Mouse (Mus musculus): Measurements from ENCODE around the gene Nmnat3.

The Nmnat3 gene

DNA sequence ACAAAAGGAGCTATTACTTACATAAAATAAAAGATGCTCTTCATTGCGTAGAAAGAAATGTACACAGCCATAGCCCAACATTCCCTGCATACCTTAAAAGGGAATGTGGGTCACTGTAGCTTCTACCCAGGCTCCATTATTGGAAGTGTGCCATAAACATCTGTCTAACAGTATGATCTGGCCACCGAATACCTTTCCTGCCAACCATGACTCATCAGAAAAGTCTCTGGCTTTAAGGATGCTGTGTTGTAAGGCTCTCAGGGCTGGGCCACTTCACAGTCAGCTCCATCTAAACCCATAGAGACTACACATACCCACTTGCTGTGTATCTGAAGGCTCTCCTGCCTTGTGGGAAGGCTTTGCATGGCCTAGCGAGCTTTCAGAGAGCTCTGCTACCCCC, 73.8 kb downstream of the Nmnat3 start:
- WGBS: 81% methylated on average over 3 of the region's 3 CpGs

DNA sequence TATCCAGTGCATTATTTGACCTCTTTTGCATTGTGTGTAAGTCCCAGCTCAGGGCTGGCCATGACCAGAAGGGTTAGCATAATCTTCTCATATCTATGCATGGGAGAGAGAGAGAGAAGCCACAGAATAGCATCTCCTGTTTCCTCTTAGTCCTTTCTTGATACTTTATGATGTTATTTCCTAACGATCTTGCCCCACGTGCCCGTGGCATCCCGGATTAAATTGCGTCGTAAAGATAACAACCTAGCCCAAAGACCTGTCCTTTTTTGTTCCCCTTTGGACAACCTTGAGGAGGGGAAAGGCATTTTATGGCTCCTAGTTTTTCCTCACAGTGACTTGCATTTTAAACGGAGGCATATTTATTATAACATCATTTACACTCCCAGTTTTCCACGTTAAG, 78.8 kb downstream of the Nmnat3 start:
- 89% methylated on average over 8 of the region's 8 CpGs for WGBS

DNA sequence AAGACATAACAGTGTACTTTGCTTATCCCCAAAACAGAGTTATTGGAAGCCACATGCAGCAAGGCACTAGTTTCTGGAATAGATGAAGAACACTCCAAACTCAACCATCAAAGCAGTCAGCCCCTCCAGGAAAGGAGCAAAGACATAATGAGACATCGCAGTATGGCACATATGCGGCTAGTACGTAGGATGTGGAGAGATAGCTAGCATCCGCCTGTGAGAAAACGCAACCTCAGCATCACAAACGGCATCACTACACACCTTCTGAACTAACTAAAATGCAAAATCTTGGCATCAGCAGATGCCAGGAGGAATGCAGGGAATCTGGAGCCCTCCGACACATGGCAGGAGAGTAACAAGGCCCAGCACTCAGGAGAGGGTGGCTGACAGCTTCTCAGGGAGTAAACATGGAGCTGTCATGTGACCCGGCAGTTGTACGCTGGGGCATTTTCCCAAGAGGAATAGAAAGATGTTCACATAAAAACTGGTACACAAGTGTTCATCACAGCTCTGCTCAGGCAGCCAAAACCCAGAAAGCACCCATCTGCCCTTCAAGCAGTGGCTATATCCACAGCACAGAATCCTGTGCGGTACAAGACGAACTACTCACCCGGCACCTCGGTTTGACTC, 80.2 kb downstream of the Nmnat3 start:
- 57% methylated on average over 13 of the region's 13 CpGs for WGBS

GRCm38 (mm10) chr9:98369707-98370106, 82.5 kb downstream of the Nmnat3 start:
- 69% methylated on average over 8 of the region's 8 CpGs for WGBS

GRCm38 (mm10) chr9:98373358-98373757, 86.1 kb downstream of the Nmnat3 start:
- 93% methylated on average over 5 of the region's 5 CpGs for WGBS

- 44% methylated on average over 11 of the region's 11 CpGs for WGBS
Measured at GRCm38 (mm10) chr9:98374897-98375296, 87.7 kb downstream of the Nmnat3 start.

- 39% methylated on average over 5 of the region's 5 CpGs for WGBS
Measured at GRCm38 (mm10) chr9:98375329-98376170, 88.3 kb downstream of the Nmnat3 start.

- WGBS: 85% methylated on average over 4 of the region's 4 CpGs
Measured at GRCm38 (mm10) chr9:98379736-98380135, 92.5 kb downstream of the Nmnat3 start.

- 89% methylated on average over 9 of the region's 9 CpGs for WGBS
Measured at GRCm38 (mm10) chr9:98380593-98380992, 93.4 kb downstream of the Nmnat3 start.

- WGBS: 53% methylated on average over 10 of the region's 10 CpGs
Measured at GRCm38 (mm10) chr9:98387741-98388632, 100.8 kb downstream of the Nmnat3 start.

DNA sequence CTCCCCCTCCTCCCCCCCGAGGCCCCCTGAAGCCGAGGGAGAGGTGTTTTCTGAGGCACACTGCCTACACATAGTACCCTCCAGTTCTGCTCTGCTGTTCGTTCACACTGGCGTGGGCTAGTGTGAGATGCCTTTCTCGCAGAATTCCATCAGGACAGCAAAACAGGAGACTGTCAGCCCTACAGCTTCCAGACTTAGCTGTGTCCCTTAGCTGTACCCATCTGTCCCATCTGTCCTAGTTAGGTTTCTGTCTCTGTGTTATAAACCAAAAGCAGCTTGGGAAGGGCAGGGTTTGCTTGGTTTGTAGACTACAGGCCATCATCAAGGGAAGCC, 101.4 kb downstream of the Nmnat3 start:
- 50% methylated on average over 5 of the region's 5 CpGs for WGBS

DNA sequence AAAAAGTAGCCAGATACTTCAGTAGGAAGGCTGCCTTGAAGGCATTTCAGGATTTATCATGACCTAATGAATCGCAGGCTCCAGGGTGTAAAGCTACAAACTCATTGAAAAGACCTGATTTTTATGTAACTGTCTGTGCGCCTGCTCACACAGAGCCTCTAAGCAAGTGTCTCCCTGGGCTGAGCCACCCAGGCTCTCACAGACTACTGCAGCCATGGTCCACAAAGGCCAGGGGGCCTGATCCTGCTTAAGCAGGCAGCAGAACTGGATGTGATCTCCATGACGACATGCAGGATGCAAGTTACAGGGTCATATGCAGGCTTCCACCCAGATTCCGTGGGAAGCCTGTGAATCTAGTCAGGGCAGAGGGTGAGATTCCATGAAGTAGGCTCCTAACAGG, 106.3 kb downstream of the Nmnat3 start:
- 78% methylated on average over 4 of the region's 4 CpGs for WGBS

DNA sequence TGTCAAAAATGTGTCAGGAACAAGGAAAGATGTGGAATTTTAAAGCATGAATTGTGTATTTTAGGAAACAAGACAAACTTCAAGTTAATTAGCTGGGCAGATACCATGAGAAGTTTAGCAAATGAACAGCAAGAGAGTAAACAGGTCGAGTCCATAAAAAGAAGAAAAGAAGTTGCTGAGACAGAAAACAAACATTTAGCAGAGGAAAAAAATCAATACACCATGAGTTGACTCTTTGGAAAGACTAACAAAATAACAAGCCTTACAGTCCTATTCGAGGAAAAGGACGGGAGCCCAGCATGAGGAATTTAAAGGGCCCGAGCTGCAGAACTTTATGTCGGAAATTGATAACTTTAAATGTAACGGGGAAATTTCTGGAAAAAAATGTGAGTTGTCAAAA, 110.0 kb downstream of the Nmnat3 start:
- WGBS: 87% methylated on average over 6 of the region's 6 CpGs

DNA sequence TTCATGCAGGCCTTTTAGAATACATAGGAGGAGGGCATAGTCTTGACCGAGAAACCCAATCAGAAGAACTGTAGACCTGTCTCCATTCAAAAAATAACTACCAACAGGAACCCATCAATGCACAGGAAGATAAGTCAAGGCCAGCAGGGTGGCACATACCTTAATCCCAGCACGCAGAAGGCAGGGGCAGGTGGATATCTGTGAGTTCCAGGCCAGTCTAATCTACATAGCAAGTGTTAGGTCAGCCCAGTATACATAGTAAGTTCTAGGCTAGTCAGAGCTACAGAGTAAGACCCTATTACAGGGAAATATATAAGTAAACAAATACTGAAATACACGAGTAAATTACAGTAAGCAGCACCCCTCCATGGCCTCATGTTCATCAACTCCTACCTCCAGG, 110.6 kb downstream of the Nmnat3 start:
- WGBS: 82% methylated on average over 3 of the region's 3 CpGs

DNA sequence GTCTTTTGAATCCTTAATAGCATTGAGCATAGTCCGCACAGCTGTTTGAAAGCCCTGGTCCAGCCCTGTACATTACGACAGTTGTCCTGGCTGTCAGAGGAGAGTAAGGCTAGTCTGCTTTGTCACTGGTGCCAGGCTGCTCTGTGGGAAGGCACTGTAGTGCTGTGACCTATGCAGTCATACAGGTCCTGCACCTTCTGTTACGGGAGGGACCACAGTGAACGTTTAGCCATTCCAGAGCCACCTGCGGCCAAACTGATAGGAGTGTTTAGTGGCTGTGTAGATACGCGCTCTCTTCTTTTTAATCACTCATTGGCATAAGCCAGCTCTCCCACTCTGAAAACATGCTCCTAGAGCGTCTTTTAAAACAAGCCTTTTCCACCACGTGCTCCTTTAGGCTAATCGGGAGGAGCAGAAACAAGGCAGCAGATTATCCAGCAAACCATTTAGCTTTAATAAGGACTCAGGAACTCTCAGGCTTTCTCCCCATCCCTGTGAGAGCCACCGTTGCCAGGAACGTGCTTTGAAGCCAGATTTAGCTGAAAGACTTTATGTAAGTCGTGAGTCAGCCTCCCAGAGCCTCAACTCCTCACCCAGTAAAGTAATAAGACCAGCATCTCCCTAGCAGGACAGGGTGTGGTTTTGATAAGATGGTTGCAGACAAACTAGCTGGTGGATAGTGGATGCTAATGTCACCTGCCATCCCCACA, 113.1 kb downstream of the Nmnat3 start:
- 31% methylated on average over 13 of the region's 13 CpGs for WGBS

- 64% methylated on average over 5 of the region's 5 CpGs for WGBS
Measured at GRCm38 (mm10) chr9:98401611-98402010, 114.4 kb downstream of the Nmnat3 start.

- 62% methylated on average over 12 of the region's 12 CpGs for WGBS
Measured at GRCm38 (mm10) chr9:98407771-98408170, 120.5 kb downstream of the Nmnat3 start.

DNA sequence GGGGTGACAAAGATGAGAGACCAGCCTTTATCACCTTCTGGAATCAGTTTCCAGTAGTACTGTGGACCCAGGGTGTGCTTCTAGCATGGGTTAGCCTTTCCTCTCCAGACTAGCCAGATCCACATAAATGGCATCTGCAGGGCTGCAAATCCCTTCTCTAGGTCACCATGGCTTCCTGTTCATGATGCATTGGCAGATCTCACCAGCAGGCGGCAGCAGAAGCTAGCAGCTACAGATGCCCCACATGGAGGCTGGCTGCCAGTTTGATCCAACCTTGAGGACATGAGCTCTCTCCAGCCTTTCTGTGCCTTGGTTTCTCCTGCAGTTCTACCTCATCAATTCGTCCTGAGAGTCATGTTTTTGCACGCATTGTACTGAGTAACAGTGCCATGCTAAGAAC, 121.9 kb downstream of the Nmnat3 start:
- WGBS: 49% methylated on average over 3 of the region's 3 CpGs

- 87% methylated on average over 4 of the region's 4 CpGs for WGBS
Measured at GRCm38 (mm10) chr9:98415427-98415826, 128.2 kb downstream of the Nmnat3 start.

DNA sequence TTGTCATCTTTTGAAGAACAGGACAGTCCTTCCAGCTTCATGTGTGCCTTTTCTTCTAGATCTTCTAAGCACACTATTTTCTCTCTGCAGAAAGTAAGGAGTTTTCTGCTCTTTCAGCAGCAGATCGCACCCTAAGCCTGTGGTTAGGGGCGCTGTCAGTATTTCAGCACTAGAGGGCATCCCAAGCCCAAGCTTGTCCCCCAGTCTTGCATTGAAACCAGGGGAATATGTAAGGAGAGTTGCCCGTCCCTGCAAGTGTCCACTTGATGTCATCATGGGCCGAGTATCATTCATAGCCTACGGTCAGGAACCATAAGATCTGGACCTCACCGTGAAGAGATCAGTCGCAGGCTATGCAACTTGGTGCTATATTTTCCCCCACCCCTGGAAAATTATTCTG, 130.7 kb downstream of the Nmnat3 start:
- WGBS: 50% methylated on average over 7 of the region's 7 CpGs

DNA sequence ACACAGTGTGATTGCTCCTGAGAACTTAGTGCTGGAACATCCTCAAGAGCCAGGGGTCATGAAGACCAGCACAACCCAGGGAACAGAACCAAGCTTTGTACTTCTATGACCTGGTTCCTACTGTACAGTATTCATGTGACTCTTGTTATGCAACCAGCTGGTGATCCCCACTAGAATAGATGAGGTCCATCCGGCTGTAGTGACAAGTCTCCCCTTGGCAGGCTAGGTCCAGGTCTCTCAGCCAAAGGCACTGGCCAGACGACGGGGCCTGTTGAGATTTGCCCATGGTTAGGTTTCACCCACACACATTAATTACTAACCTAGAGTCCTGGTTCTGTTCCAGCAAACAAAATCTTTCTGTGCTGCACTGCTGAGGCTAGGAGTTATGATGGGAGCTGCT, 131.1 kb downstream of the Nmnat3 start:
- WGBS: 77% methylated on average over 3 of the region's 3 CpGs

DNA sequence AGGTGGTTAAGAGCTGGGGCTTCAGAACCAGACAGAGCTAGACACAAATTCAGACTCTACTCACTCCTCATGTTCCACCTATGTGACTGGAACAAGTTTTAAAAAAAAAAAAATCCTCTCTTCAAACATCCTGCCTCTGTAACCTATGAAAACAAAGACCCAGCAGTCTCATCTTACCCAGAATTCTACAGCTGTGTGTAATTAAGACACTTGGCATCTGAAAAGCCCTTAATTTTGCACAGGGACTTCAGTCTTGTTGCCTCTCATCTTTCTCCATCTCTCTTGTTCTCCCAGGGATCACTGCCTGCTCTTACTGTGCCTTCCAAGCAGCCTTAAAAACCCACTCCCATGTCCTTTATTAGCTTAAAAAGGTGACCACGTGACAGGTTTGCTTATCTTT, 133.4 kb downstream of the Nmnat3 start:
- 75% methylated on average over 1 of the region's 1 CpGs for WGBS

All from cerebral cortex, adult 2 months (tissue).